Mouse (Mus musculus): ENCODE measurements around the gene Gm6880.
"Not testable (repeated sequence)": the region's sequence is repeated elsewhere in the genome, so short reads cannot be mapped to it uniquely, and the experiment has no call there.

Gene Gm6880

DNA sequence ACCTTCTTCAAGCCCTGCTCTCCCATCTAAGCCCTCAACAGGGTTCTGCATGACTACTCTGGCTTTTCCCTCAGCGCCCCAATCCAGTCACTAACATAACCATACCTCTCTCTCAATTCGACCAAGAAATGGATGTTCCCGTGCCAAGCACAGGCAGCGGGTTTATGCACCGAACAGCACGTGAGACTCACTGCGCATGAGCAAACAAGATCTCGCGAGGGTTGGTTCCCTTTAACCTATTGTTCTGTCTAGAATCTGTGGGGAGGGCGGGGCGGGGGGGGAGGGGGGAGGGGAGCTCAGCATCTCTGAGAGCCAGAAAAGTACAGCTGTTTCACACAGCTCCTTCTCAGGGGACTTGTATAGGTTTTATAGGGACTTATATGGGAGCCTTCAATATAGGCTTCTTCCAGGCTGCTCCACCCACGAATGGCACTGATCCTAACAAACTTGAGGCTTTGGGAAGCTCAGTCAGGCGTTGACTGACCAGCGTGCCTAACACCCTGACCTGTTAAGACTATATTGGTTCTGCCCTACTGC is at the start of gene Gm6880:
Gm6880 (minus strand) TSS at position 51 of the 537 bp plus-strand sequence.
- in situ Hi-C loops (cut with MboI; ENCODE audit: low pct_unique_long_range_greater_than_20kb in 1 of 2, low sequenced_read_pairs in 2 of 2, unreplicated experiment in 1 of 2) = not testable (repeated sequence)

DNA sequence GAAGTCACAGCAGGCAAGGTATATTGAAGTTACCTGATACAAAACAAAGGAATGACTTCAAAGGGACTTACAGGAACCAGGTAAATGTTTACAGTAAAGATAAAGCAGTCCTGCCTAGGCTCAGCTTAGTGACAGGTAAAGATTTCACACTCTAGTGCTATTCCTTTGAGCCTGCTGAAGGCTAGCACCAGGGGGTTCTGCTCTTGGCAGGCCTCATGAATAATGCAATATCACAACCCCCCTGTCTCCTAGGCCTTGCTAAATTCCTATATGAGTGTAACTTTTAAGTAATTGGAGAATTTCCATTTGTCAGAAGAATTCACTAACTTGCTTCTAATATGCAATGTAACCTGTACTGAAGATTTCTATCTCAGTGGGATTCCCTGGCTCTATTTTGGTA is 36.3 kb upstream of the Gm6880 start:
- in situ Hi-C loops (cut with MboI; ENCODE audit: low pct_unique_long_range_greater_than_20kb in 1 of 2, low sequenced_read_pairs in 2 of 2, unreplicated experiment in 1 of 2) = not testable (repeated sequence)

DNA sequence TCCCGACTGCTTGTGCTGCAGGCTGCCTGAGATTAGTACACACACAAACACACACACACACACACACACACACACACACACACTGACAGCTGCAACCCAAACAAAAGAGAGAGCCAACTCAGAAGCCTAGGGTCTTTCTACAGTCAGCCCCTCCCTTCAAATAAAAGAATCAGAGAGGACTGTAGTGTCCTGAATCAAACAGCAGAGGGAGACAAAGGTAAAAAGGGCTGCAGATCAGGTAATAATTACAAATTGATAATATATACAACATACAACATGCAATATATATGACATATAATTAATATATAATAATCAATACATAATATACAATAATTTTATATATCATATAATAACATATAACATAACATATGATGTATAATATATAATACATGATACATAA is 15.9 kb upstream of the Gm6880 start:
- in situ Hi-C loops (cut with MboI; ENCODE audit: low pct_unique_long_range_greater_than_20kb in 1 of 2, low sequenced_read_pairs in 2 of 2, unreplicated experiment in 1 of 2) = no loop called here

DNA sequence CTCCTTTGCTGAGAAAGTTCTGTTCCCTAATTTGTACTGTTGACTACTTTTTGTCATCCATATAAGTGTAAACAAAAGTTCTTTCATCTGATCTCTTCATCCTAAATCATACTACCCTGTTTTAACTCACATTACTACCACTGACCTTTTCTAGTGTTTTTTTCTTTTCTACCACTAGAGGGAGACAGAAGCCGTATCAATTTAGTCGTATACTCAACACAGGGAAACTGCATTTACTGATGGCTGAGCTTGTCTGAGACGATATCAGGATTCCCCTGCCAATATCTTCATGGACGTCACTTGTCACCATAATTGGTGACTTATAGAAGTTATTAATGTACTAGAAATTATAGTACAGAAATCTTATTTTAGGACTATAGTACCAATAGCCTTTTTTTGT is 28.4 kb downstream of the Gm6880 start:
- in situ Hi-C loops (cut with MboI; ENCODE audit: low pct_unique_long_range_greater_than_20kb in 1 of 2, low sequenced_read_pairs in 2 of 2, unreplicated experiment in 1 of 2) = no loop called here

DNA sequence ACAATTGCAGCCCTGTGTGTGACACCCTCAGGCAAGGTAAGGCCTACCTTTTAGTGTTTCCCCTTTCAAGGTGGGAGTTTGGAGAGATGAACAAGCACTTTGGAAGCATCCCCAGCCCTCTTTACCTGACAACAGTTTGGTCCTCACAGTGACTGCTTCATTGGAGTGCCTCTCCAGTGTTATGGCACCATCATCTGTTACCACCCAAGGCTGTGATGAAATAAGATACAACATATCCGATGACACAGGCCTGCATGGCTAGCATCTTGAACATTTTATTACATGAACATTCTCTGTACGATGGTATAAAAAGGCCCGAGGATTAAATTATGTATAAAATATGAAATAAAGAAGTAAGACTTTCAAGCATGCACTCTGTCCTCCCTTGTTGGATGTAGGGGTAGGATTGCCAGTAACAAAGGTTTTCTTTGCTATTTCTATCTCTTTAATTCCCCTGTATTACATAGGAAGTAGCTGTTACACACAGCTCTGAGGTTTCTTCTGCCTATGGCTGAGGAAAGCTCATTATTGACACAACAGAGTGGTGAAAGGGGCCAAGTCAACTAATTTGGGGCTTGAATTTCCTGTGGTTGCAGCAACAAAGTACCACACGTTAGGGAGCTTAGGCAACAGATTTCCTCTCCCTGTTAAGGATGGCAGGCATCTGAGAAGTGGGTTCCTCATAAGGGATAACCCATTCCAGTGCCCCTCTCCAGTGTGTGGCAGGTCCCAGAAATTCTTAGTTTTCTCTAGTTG is 29.9 kb downstream of the Gm6880 start:
- in situ Hi-C loops (cut with MboI; ENCODE audit: low pct_unique_long_range_greater_than_20kb in 1 of 2, low sequenced_read_pairs in 2 of 2, unreplicated experiment in 1 of 2) = no loop called here
